14 mouse cellular contexts compared by ENCODE assay signal in genomic region chr8:47285435-47285834, GRCm38 (mm10).
DNase-seq lines count a peak whose midpoint lies in the region; ATAC-seq and TF ChIP-seq lines count a peak whose summit lies in the region.
"Had no signal": no experiment of that assay in that cellular context is flagged by ENCODE, and none has a peak within 500 bp of the region (broad histone marks: within the 10 kb centered on the region; RNA-seq: fewer than 3 reads in every experiment).

No protein-coding gene starts in this region.

- H3K9ac ChIP-seq in kidney, embryonic 15.5 days: no peak overlapping the region
- H3K9ac ChIP-seq: heart, embryonic 12.5 days had no signal

- H3K27ac ChIP-seq in layer of hippocampus, adult 2 months: peak overlapping the region; percentile 32; the same call in 1 of the 2 replicates
- H3K27ac ChIP-seq in hindbrain, embryonic 10.5 days: peak overlapping the region; percentile 99
- peak overlapping the region; percentile 97 for H3K27ac ChIP-seq in midbrain, embryonic 10.5 days (replicated peaks)
- H3K27ac ChIP-seq in kidney, embryonic 15.5 days: no peak overlapping the region
- H3K27ac ChIP-seq: stomach, postnatal 0 days had no signal

- H3K27me3 ChIP-seq in hindbrain, embryonic 10.5 days (ENCODE audit: insufficient read depth, poor library complexity, severe bottlenecking): peaks cover 3% of the 10 kb centered on the region; the same call in 1 of the 2 replicates
- H3K27me3 ChIP-seq in midbrain, embryonic 10.5 days (ENCODE audit: low read depth, poor library complexity, severe bottlenecking): peaks cover 3% of the 10 kb centered on the region; the same call in 1 of the 2 replicates
- no peaks in the 10 kb centered on the region for H3K27me3 ChIP-seq in kidney, embryonic 15.5 days
- H3K27me3 ChIP-seq: heart, embryonic 12.5 days had no signal

- TF ChIP-seq CTCF in layer of hippocampus, adult 2 months (conservative IDR thresholded peaks at IDR 0.05): no peak

- peaks cover 9% of the 10 kb centered on the region; the same call in 1 of the 2 replicates for H3K36me3 ChIP-seq in hindbrain, embryonic 10.5 days
- peaks cover 27% of the 10 kb centered on the region for H3K36me3 ChIP-seq in midbrain, embryonic 10.5 days
- no peaks in the 10 kb centered on the region for H3K36me3 ChIP-seq in kidney, embryonic 15.5 days
- H3K36me3 ChIP-seq: heart, embryonic 12.5 days had no signal

- WGBS in hindbrain, embryonic 10.5 days: 37% methylated on average over 6 of the region's 6 CpGs
- 52% methylated on average over 6 of the region's 6 CpGs for WGBS in midbrain, embryonic 10.5 days
- 88% methylated on average over 6 of the region's 6 CpGs for WGBS in kidney, embryonic 15.5 days

- H3K4me3 ChIP-seq in layer of hippocampus, adult 2 months: peak overlapping the region; percentile 81
- H3K4me3 ChIP-seq in hindbrain, embryonic 10.5 days: peak overlapping the region; percentile 91
- peak overlapping the region; percentile 77 for H3K4me3 ChIP-seq in midbrain, embryonic 10.5 days
- H3K4me3 ChIP-seq in kidney, embryonic 15.5 days (replicated peaks): no peak overlapping the region

- no peak for DNase-seq in layer of hippocampus, adult 2 months (ENCODE audit: low spot score in 2 of 2)
- no peak for DNase-seq in layer of hippocampus, postnatal 10 days (ENCODE audit: low spot score in 2 of 2)
- DNase-seq in hindbrain, embryonic 10.5 days (ENCODE audit: low spot score): peak; percentile 46
- no peak for DNase-seq in midbrain, embryonic 10.5 days (ENCODE audit: low spot score)
- no peak for DNase-seq in urinary bladder, postnatal 25 days (ENCODE audit: low spot score)
- DNase-seq in c-Kit-positive CD71-positive TER-119-positive erythroid progenitor cells, embryonic 14.5 days (ENCODE audit: low spot score): no peak
- no peak for DNase-seq in ovary, postnatal 10 days (ENCODE audit: low spot score)
- DNase-seq: B cell, adult 2 months; layer of hippocampus, adult 9-11 months; lung, postnatal 36 days had no signal

- peaks cover 81% of the 10 kb centered on the region for H3K4me1 ChIP-seq in hindbrain, embryonic 10.5 days (replicated peaks)
- H3K4me1 ChIP-seq in midbrain, embryonic 10.5 days: peaks cover 72% of the 10 kb centered on the region
- peaks cover 50% of the 10 kb centered on the region for H3K4me1 ChIP-seq in kidney, embryonic 15.5 days

- no peak overlapping the region for H3K4me2 ChIP-seq in kidney, embryonic 15.5 days

- ATAC-seq in kidney, embryonic 15.5 days (replicated peaks; ENCODE audit: low FRiP score): no peak
- ATAC-seq: intestine, embryonic 16.5 days had no signal

- no peaks in the 10 kb centered on the region for H3K9me3 ChIP-seq in hindbrain, embryonic 10.5 days
- no peaks in the 10 kb centered on the region for H3K9me3 ChIP-seq in midbrain, embryonic 10.5 days (replicated peaks)
- no peaks in the 10 kb centered on the region for H3K9me3 ChIP-seq in kidney, embryonic 15.5 days (replicated peaks)
- H3K9me3 ChIP-seq: heart, embryonic 12.5 days had no signal
